Mouse (Mus musculus): ENCODE data around the gene Cabin1. TPM values are rescaled to one million over a fixed set of nuclear protein-coding genes. Genes with fewer than 3 reads are reported as not detected.

Cabin1 gene
- total RNA-seq, 1 experiment, result 59.0 TPM

- H3K4me1 ChIP-seq (ENCODE audit: control insufficient read depth in 2 of 2, insufficient read depth in 2 of 2, low read length in 2 of 2, poor library complexity in 1 of 2), result no peaks in the 10 kb centered on the region
- peak; percentile 51 for DNase-seq (ENCODE audit: low read depth, low spot score)
- H3K36me3 ChIP-seq (ENCODE audit: control insufficient read depth, insufficient read depth, low read length, poor library complexity, severe bottlenecking), result no peaks in the 10 kb centered on the region
- no peak overlapping the region for H3K27ac ChIP-seq (ENCODE audit: insufficient read depth, low read depth, low read length, poor library complexity, severe bottlenecking)
- H3K9me3 ChIP-seq (ENCODE audit: control insufficient read depth, insufficient read depth, low read depth, low read length), result no peaks in the 10 kb centered on the region
- H3K4me3 ChIP-seq (ENCODE audit: insufficient read depth in 1 of 2, low read depth in 1 of 2, low read length in 2 of 2, poor library complexity in 1 of 2, severe bottlenecking in 1 of 2), result no peak overlapping the region
- H3K9ac ChIP-seq (ENCODE audit: insufficient read depth, low read depth, low read length, poor library complexity, severe bottlenecking), result no peak overlapping the region
- no peak for TF ChIP-seq HCFC1 (IDR thresholded peaks at IDR 0.05; ENCODE audit: borderline replicate concordance, insufficient read depth, low read length)
- no peak for TF ChIP-seq ZNF384 (IDR thresholded peaks at IDR 0.05; ENCODE audit: low read depth, low read length)
- no peak for TF ChIP-seq MAFK (IDR thresholded peaks at IDR 0.05; ENCODE audit: insufficient read depth, low read depth, low read length)
- in situ Hi-C loops (cut with MboI; ENCODE audit: low sequenced_read_pairs in 2 of 2, unreplicated experiment in 2 of 2), result no loop called here
Measured at GRCm38 (mm10) chr10:75620818-75621217, 143.3 kb downstream of the Cabin1 start.

- Histone ChIP-seq H3K4me3 (ENCODE audit: insufficient read depth in 1 of 2, low read depth in 1 of 2, low read length in 2 of 2, poor library complexity in 1 of 2, severe bottlenecking in 1 of 2) (no peak overlapping the region), H3K36me3 (ENCODE audit: control insufficient read depth, insufficient read depth, low read length, poor library complexity, severe bottlenecking) (no peaks in the 10 kb centered on the region), H3K4me1 (ENCODE audit: control insufficient read depth in 2 of 2, insufficient read depth in 2 of 2, low read length in 2 of 2, poor library complexity in 1 of 2) (no peaks in the 10 kb centered on the region), H3K9ac (ENCODE audit: insufficient read depth, low read depth, low read length, poor library complexity, severe bottlenecking) (no peak overlapping the region), H3K9me3 (ENCODE audit: control insufficient read depth, insufficient read depth, low read depth, low read length) (no peaks in the 10 kb centered on the region), H3K27ac (ENCODE audit: insufficient read depth, low read depth, low read length, poor library complexity, severe bottlenecking) (no peak overlapping the region)
- TF ChIP-seq ZC3H11A (IDR thresholded peaks at IDR 0.05; ENCODE audit: borderline replicate concordance, low read depth, low read length) (no peak), MAFK (IDR thresholded peaks at IDR 0.05; ENCODE audit: insufficient read depth, low read depth, low read length) (no peak), HCFC1 (IDR thresholded peaks at IDR 0.05; ENCODE audit: borderline replicate concordance, insufficient read depth, low read length) (no peak), ZNF384 (IDR thresholded peaks at IDR 0.05; ENCODE audit: low read depth, low read length) (no peak), CHD2 (IDR thresholded peaks at IDR 0.05; ENCODE audit: low read depth, low read length) (no peak)
- in situ Hi-C loops (cut with MboI; ENCODE audit: low sequenced_read_pairs in 2 of 2, unreplicated experiment in 2 of 2), result no loop called here
- no peak for DNase-seq (ENCODE audit: low read depth, low spot score)
Measured at GRCm38 (mm10) chr10:75616044-75616443, 148.1 kb downstream of the Cabin1 start.

- Histone ChIP-seq H3K4me3 (ENCODE audit: insufficient read depth in 1 of 2, low read depth in 1 of 2, low read length in 2 of 2, poor library complexity in 1 of 2, severe bottlenecking in 1 of 2) (no peak overlapping the region), H3K27ac (ENCODE audit: insufficient read depth, low read depth, low read length, poor library complexity, severe bottlenecking) (no peak overlapping the region), H3K4me1 (ENCODE audit: control insufficient read depth in 2 of 2, insufficient read depth in 2 of 2, low read length in 2 of 2, poor library complexity in 1 of 2) (peaks cover 0 to 12% of the 10 kb centered on the region in 2 experiments; a peak in 2 of 4 replicates), H3K9me3 (ENCODE audit: control insufficient read depth, insufficient read depth, low read depth, low read length) (no peaks in the 10 kb centered on the region), H3K9ac (ENCODE audit: insufficient read depth, low read depth, low read length, poor library complexity, severe bottlenecking) (no peak overlapping the region), H3K36me3 (ENCODE audit: control insufficient read depth, insufficient read depth, low read length, poor library complexity, severe bottlenecking) (no peaks in the 10 kb centered on the region)
- no peak for DNase-seq (ENCODE audit: low read depth, low spot score)
- in situ Hi-C loops (cut with MboI; ENCODE audit: low sequenced_read_pairs in 2 of 2, unreplicated experiment in 2 of 2), result no loop called here
- TF ChIP-seq ZNF384 (IDR thresholded peaks at IDR 0.05; ENCODE audit: low read depth, low read length) (no peak), HCFC1 (IDR thresholded peaks at IDR 0.05; ENCODE audit: borderline replicate concordance, insufficient read depth, low read length) (no peak), ZC3H11A (IDR thresholded peaks at IDR 0.05; ENCODE audit: borderline replicate concordance, low read depth, low read length) (no peak), MAFK (IDR thresholded peaks at IDR 0.05; ENCODE audit: insufficient read depth, low read depth, low read length) (no peak), CHD2 (IDR thresholded peaks at IDR 0.05; ENCODE audit: low read depth, low read length) (no peak)
Measured at GRCm38 (mm10) chr10:75610486-75610885, 153.7 kb downstream of the Cabin1 start.

- Histone ChIP-seq H3K4me1 (ENCODE audit: control insufficient read depth in 2 of 2, insufficient read depth in 2 of 2, low read length in 2 of 2, poor library complexity in 1 of 2) (peaks cover 0 to 12% of the 10 kb centered on the region in 2 experiments; a peak in 2 of 4 replicates), H3K4me3 (ENCODE audit: insufficient read depth in 1 of 2, low read depth in 1 of 2, low read length in 2 of 2, poor library complexity in 1 of 2, severe bottlenecking in 1 of 2) (no peak overlapping the region; a peak in 1 of 4 replicates), H3K9me3 (ENCODE audit: control insufficient read depth, insufficient read depth, low read depth, low read length) (no peaks in the 10 kb centered on the region), H3K9ac (ENCODE audit: insufficient read depth, low read depth, low read length, poor library complexity, severe bottlenecking) (no peak overlapping the region), H3K36me3 (ENCODE audit: control insufficient read depth, insufficient read depth, low read length, poor library complexity, severe bottlenecking) (no peaks in the 10 kb centered on the region), H3K27ac (ENCODE audit: insufficient read depth, low read depth, low read length, poor library complexity, severe bottlenecking) (no peak overlapping the region)
- TF ChIP-seq ZNF384 (IDR thresholded peaks at IDR 0.05; ENCODE audit: low read depth, low read length) (no peak), MAFK (IDR thresholded peaks at IDR 0.05; ENCODE audit: insufficient read depth, low read depth, low read length) (no peak), ZC3H11A (IDR thresholded peaks at IDR 0.05; ENCODE audit: borderline replicate concordance, low read depth, low read length) (no peak), CHD2 (IDR thresholded peaks at IDR 0.05; ENCODE audit: low read depth, low read length) (no peak)
- in situ Hi-C loops (cut with MboI; ENCODE audit: low sequenced_read_pairs in 2 of 2, unreplicated experiment in 2 of 2), result no loop called here
- DNase-seq (ENCODE audit: low read depth, low spot score), result no peak
Measured at GRCm38 (mm10) chr10:75608975-75609374, 155.2 kb downstream of the Cabin1 start.

- Histone ChIP-seq H3K4me3 (ENCODE audit: insufficient read depth in 1 of 2, low read depth in 1 of 2, low read length in 2 of 2, poor library complexity in 1 of 2, severe bottlenecking in 1 of 2) (no peak overlapping the region), H3K9me3 (ENCODE audit: control insufficient read depth, insufficient read depth, low read depth, low read length) (no peaks in the 10 kb centered on the region), H3K27ac (ENCODE audit: insufficient read depth, low read depth, low read length, poor library complexity, severe bottlenecking) (no peak overlapping the region), H3K9ac (ENCODE audit: insufficient read depth, low read depth, low read length, poor library complexity, severe bottlenecking) (no peak overlapping the region), H3K36me3 (ENCODE audit: control insufficient read depth, insufficient read depth, low read length, poor library complexity, severe bottlenecking) (no peaks in the 10 kb centered on the region), H3K4me1 (ENCODE audit: control insufficient read depth in 2 of 2, insufficient read depth in 2 of 2, low read length in 2 of 2, poor library complexity in 1 of 2) (peaks cover 0 to 12% of the 10 kb centered on the region in 2 experiments; a peak in 2 of 4 replicates)
- in situ Hi-C loops (cut with MboI; ENCODE audit: low sequenced_read_pairs in 2 of 2, unreplicated experiment in 2 of 2), result no loop called here
- no peak for DNase-seq (ENCODE audit: low read depth, low spot score)
- no peak for TF ChIP-seq CHD2 (IDR thresholded peaks at IDR 0.05; ENCODE audit: low read depth, low read length)
- TF ChIP-seq HCFC1 (IDR thresholded peaks at IDR 0.05; ENCODE audit: borderline replicate concordance, insufficient read depth, low read length), result no peak
- TF ChIP-seq ZC3H11A (IDR thresholded peaks at IDR 0.05; ENCODE audit: borderline replicate concordance, low read depth, low read length), result no peak
- TF ChIP-seq ZNF384 (IDR thresholded peaks at IDR 0.05; ENCODE audit: low read depth, low read length), result no peak
- TF ChIP-seq MAFK (IDR thresholded peaks at IDR 0.05; ENCODE audit: insufficient read depth, low read depth, low read length), result no peak
Measured at GRCm38 (mm10) chr10:75607253-75607652, 156.9 kb downstream of the Cabin1 start.
